ENCODE assay signal across 7 mouse cellular contexts in the genomic region with DNA sequence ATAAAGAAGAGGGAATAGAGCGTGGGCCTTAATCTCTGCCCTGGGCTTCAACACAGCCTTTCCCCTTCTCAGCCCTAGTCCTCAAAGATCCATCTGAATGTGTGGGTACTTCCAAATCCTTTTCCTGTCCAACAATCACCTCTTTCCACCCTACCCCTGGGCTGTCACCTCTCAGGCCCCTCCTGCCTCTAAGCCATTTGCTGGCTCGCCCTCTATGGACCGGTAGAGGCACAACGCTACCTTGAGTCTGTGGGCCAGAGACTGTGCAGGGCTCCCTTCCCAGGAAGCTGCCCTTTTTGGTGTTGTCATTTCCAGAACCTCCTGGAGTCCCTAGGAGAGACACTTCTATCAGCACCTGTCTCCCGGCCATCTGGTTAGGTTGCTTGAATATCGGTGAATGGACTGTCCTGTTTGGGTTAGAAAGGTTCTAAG. TPM values are rescaled to one million over a fixed set of nuclear protein-coding genes. Genes with fewer than 3 reads are reported as not detected.
DNase-seq lines count a peak whose midpoint lies in the region; ATAC-seq and TF ChIP-seq lines count a peak whose summit lies in the region.

No protein-coding gene starts in this region.

- peak overlapping the region; percentile 84 for H3K4me2 ChIP-seq in CH12.LX (ENCODE audit: insufficient read depth, low read depth, poor library complexity, severe bottlenecking)
- H3K4me2 ChIP-seq in embryonic facial prominence, embryonic 15.5 days (replicated peaks) = peak overlapping the region; percentile 76
- peak overlapping the region; percentile 85 for H3K4me2 ChIP-seq in intestine, embryonic 16.5 days (ENCODE audit: low read depth, low read length)
- H3K4me2 ChIP-seq in lung, embryonic 14.5 days = peak overlapping the region; percentile 76

- peak in 1 of 2 experiments; percentile 63; a peak in 2 of 4 replicates for TF ChIP-seq CTCF in CH12.LX (conservative IDR thresholded peaks at IDR 0.05 in 1 of 2, IDR thresholded peaks at IDR 0.05 in 1 of 2; ENCODE audit: low read depth in 2 of 2, low read length in 2 of 2)
- peak; percentile 47 for TF ChIP-seq CTCF in lung, embryonic 14.5 days (IDR thresholded peaks at IDR 0.05; ENCODE audit: low read depth)

- peaks cover 0 to 8% of the 10 kb centered on the region in 2 experiments; a peak in 2 of 4 replicates for H3K4me1 ChIP-seq in CH12.LX (ENCODE audit: control insufficient read depth in 1 of 2, insufficient read depth in 2 of 2)
- peaks cover 10% of the 10 kb centered on the region for H3K4me1 ChIP-seq in embryonic facial prominence, embryonic 15.5 days
- H3K4me1 ChIP-seq in intestine, embryonic 16.5 days (ENCODE audit: control insufficient read depth, insufficient read depth, low read length) = peaks cover 12% of the 10 kb centered on the region
- H3K4me1 ChIP-seq in lung, embryonic 14.5 days (ENCODE audit: insufficient read depth) = no peaks in the 10 kb centered on the region

- DNase-seq in CH12.LX (ENCODE audit: extremely low read depth) (peak; percentile 53), MN1 (ENCODE audit: low spot score) (peak; percentile 71)
- peak; percentile 50 for DNase-seq in lung, embryonic 14.5 days
- DNase-seq in retina, postnatal 1 day = peak; percentile 36
- no peak for DNase-seq in layer of hippocampus, postnatal 10 days (ENCODE audit: low spot score in 2 of 2)

- peak overlapping the region; percentile 60 to 79 (median 65) for H3K4me3 ChIP-seq in CH12.LX (replicated peaks in 1 of 3; ENCODE audit: low read depth in 2 of 3, low read length in 2 of 3, poor library complexity in 1 of 3)
- H3K4me3 ChIP-seq in embryonic facial prominence, embryonic 15.5 days (replicated peaks) = peak overlapping the region; percentile 84
- H3K4me3 ChIP-seq in intestine, embryonic 16.5 days (ENCODE audit: low read length) = peak overlapping the region; percentile 89
- H3K4me3 ChIP-seq in lung, embryonic 14.5 days (ENCODE audit: low read depth, low read length) = peak overlapping the region; percentile 82

- TF ChIP-seq EP300 in CH12.LX (IDR thresholded peaks at IDR 0.05; ENCODE audit: low read length) = no peak

- TF ChIP-seq POLR2A in CH12.LX (IDR thresholded peaks at IDR 0.05; ENCODE audit: low read depth, low read length) = no peak

- ATAC-seq in embryonic facial prominence, embryonic 15.5 days (ENCODE audit: insufficient number of reproducible peaks, low FRiP score, low TSS enrichment, low read depth) = no peak
- peak; percentile 36; the same call in 1 of the 2 replicates for ATAC-seq in intestine, embryonic 16.5 days
- ATAC-seq in lung, embryonic 14.5 days (ENCODE audit: insufficient read depth) = no peak

- WGBS in embryonic facial prominence, embryonic 15.5 days = 16% methylated on average over 6 of the region's 6 CpGs
- 16% methylated on average over 6 of the region's 6 CpGs for WGBS in intestine, embryonic 16.5 days
- 19% methylated on average over 6 of the region's 6 CpGs for WGBS in lung, embryonic 14.5 days

- peak overlapping the region; percentile 65 for H3K9ac ChIP-seq in CH12.LX (ENCODE audit: insufficient read depth, low read depth)
- peak overlapping the region; percentile 85; the same call in 1 of the 2 replicates for H3K9ac ChIP-seq in embryonic facial prominence, embryonic 15.5 days
- peak overlapping the region; percentile 91 for H3K9ac ChIP-seq in intestine, embryonic 16.5 days (ENCODE audit: low read depth, low read length)
- peak overlapping the region; percentile 73 for H3K9ac ChIP-seq in lung, embryonic 14.5 days

- in situ Hi-C loops in CH12.LX (cut with MboI; ENCODE audit: low pct_ligation_motif_present, low pct_unique_long_range_greater_than_20kb, low sequenced_read_pairs) = no loop called here

- peak; percentile 18 for TF ChIP-seq RAD21 in CH12.LX (IDR thresholded peaks at IDR 0.05; ENCODE audit: low read depth, low read length)

- dilution Hi-C loops in CH12.LX (cut with MboI; ENCODE audit: extremely low pct_ligation_motif_present, extremely low pct_unique_long_range_greater_than_20kb, low sequenced_read_pairs) = no loop called here

- H3K27me3 ChIP-seq in CH12.LX (replicated peaks) = peaks cover 30% of the 10 kb centered on the region
- no peaks in the 10 kb centered on the region for H3K27me3 ChIP-seq in embryonic facial prominence, embryonic 15.5 days
- no peaks in the 10 kb centered on the region for H3K27me3 ChIP-seq in intestine, embryonic 16.5 days (replicated peaks; ENCODE audit: control insufficient read depth, insufficient read depth, low read length)
- no peaks in the 10 kb centered on the region for H3K27me3 ChIP-seq in lung, embryonic 14.5 days (ENCODE audit: insufficient read depth, low read length)

- no peaks in the 10 kb centered on the region for H3K79me2 ChIP-seq in CH12.LX (replicated peaks; ENCODE audit: control insufficient read depth, extremely low read depth, insufficient read depth, poor library complexity, severe bottlenecking)

- peaks cover 4 to 21% of the 10 kb centered on the region in 2 experiments for H3K36me3 ChIP-seq in CH12.LX (replicated peaks in 1 of 2; ENCODE audit: control insufficient read depth in 1 of 2, insufficient read depth in 1 of 2, low read length in 1 of 2)
- peaks cover 35% of the 10 kb centered on the region for H3K36me3 ChIP-seq in embryonic facial prominence, embryonic 15.5 days
- peaks cover 11% of the 10 kb centered on the region for H3K36me3 ChIP-seq in intestine, embryonic 16.5 days (ENCODE audit: control insufficient read depth, insufficient read depth, low read length)
- H3K36me3 ChIP-seq in lung, embryonic 14.5 days (ENCODE audit: insufficient read depth) = peaks cover 37% of the 10 kb centered on the region

- H3K9me3 ChIP-seq in CH12.LX (replicated peaks; ENCODE audit: low read length) = no peaks in the 10 kb centered on the region
- H3K9me3 ChIP-seq in embryonic facial prominence, embryonic 15.5 days (replicated peaks) = no peaks in the 10 kb centered on the region
- no peaks in the 10 kb centered on the region for H3K9me3 ChIP-seq in intestine, embryonic 16.5 days (ENCODE audit: control insufficient read depth, low read length)
- H3K9me3 ChIP-seq in lung, embryonic 14.5 days (ENCODE audit: low read depth, low read length) = no peaks in the 10 kb centered on the region

- no peak overlapping the region for H3K27ac ChIP-seq in CH12.LX (ENCODE audit: insufficient read depth, low read depth)
- 0 out of 2 replicates have a peak overlapping the region, but pooled peaks have one; percentile 82 for H3K27ac ChIP-seq in embryonic facial prominence, embryonic 15.5 days (replicated peaks)
- H3K27ac ChIP-seq in intestine, embryonic 16.5 days (ENCODE audit: low read length) = peak overlapping the region; percentile 82
- no peak overlapping the region for H3K27ac ChIP-seq in lung, embryonic 14.5 days (ENCODE audit: low read depth)

TF ChIP-seq in CH12.LX, 34 proteins besides CTCF, POLR2A, EP300 and RAD21:
- TF ChIP-seq IRF4 (IDR thresholded peaks at IDR 0.05; ENCODE audit: low read depth, low read length) (peak; percentile 15; the same call in 1 of the 2 replicates), ZC3H11A (IDR thresholded peaks at IDR 0.05; ENCODE audit: low read depth, low read length) (no peak)

RNA-seq across cellular contexts. Expression of gene Slc27a4, which starts 1.0 kb away (rescaled TPM):
- 8.9 and 11.3 TPM in 2 replicates for total RNA-seq in CH12.LX (2012; rRNA removed)
- 3.6 and 4.8 TPM in 2 replicates for total RNA-seq in CH12.LX (2014; rRNA removed)
- 4.7 and 4.9 TPM in 2 replicates for polyA plus RNA-seq in CH12.LX (2012; ENCODE audit: insufficient read length, low read depth)
- polyA plus RNA-seq in embryonic facial prominence, embryonic 15.5 days (2015; fragmentation: Nextera tagmentation; extraction: Ambion mirVana) = 20.2 and 20.7 TPM in 2 replicates
- 43.0 and 57.6 TPM in 2 replicates for polyA plus RNA-seq in intestine, embryonic 16.5 days (2015; fragmentation: Nextera tagmentation; extraction: Ambion mirVana)
- 11.7 and 12.0 TPM in 2 replicates for polyA plus RNA-seq in lung, embryonic 14.5 days (2014; fragmentation: Nextera tagmentation; extraction: Ambion mirVana)
- total RNA-seq in layer of hippocampus, postnatal 10 days (2021) = 10 to 100 TPM; 88.9 to 94.0 TPM

RNA-seq across cellular contexts. Expression of gene Trub2, which starts 15.1 kb away (rescaled TPM):
- total RNA-seq in CH12.LX (2012; rRNA removed) (32.6 and 40.4 TPM in 2 replicates), CH12.LX (2014; rRNA removed) (39.0 and 41.5 TPM in 2 replicates)
- 41.4 and 58.4 TPM in 2 replicates for polyA plus RNA-seq in CH12.LX (2012; ENCODE audit: insufficient read length, low read depth)
- 35.1 and 38.8 TPM in 2 replicates for polyA plus RNA-seq in embryonic facial prominence, embryonic 15.5 days (2015; fragmentation: Nextera tagmentation; extraction: Ambion mirVana)
- polyA plus RNA-seq in intestine, embryonic 16.5 days (2015; fragmentation: Nextera tagmentation; extraction: Ambion mirVana) = 37.5 and 38.0 TPM in 2 replicates
- polyA plus RNA-seq in lung, embryonic 14.5 days (2014; fragmentation: Nextera tagmentation; extraction: Ambion mirVana) = 30.9 and 32.6 TPM in 2 replicates
- total RNA-seq in layer of hippocampus, postnatal 10 days (2021) = 10 to 100 TPM; 47.7 to 59.7 TPM

RNA-seq across cellular contexts. Expression of gene Coq4, which starts 16.1 kb away (rescaled TPM):
- total RNA-seq in CH12.LX (2012; rRNA removed) = 25.2 and 29.3 TPM in 2 replicates
- 21.5 and 40.9 TPM in 2 replicates for total RNA-seq in CH12.LX (2014; rRNA removed)
- polyA plus RNA-seq in CH12.LX (2012; ENCODE audit: insufficient read length, low read depth) = 19.1 and 21.3 TPM in 2 replicates
- 28.7 and 37.0 TPM in 2 replicates for polyA plus RNA-seq in embryonic facial prominence, embryonic 15.5 days (2015; fragmentation: Nextera tagmentation; extraction: Ambion mirVana)
- 60.0 and 64.5 TPM in 2 replicates for polyA plus RNA-seq in intestine, embryonic 16.5 days (2015; fragmentation: Nextera tagmentation; extraction: Ambion mirVana)
- polyA plus RNA-seq in lung, embryonic 14.5 days (2014; fragmentation: Nextera tagmentation; extraction: Ambion mirVana) = 34.1 and 37.5 TPM in 2 replicates
- 10 to 100 TPM; 32.4 to 35.9 TPM for total RNA-seq in layer of hippocampus, postnatal 10 days (2021)

RNA-seq across cellular contexts. Expression of gene Urm1, which starts 16.5 kb away (rescaled TPM):
- 31.9 and 33.8 TPM in 2 replicates for total RNA-seq in CH12.LX (2012; rRNA removed)
- 29.2 and 30.6 TPM in 2 replicates for total RNA-seq in CH12.LX (2014; rRNA removed)
- 25.6 and 37.1 TPM in 2 replicates for polyA plus RNA-seq in CH12.LX (2012; ENCODE audit: insufficient read length, low read depth)
- polyA plus RNA-seq in embryonic facial prominence, embryonic 15.5 days (2015; fragmentation: Nextera tagmentation; extraction: Ambion mirVana) = 22.9 and 24.1 TPM in 2 replicates
- 28.8 and 30.7 TPM in 2 replicates for polyA plus RNA-seq in intestine, embryonic 16.5 days (2015; fragmentation: Nextera tagmentation; extraction: Ambion mirVana)
- polyA plus RNA-seq in lung, embryonic 14.5 days (2014; fragmentation: Nextera tagmentation; extraction: Ambion mirVana) = 20.5 and 27.0 TPM in 2 replicates
- total RNA-seq in layer of hippocampus, postnatal 10 days (2021) = 10 to 100 TPM; 42.4 to 55.0 TPM

RNA-seq across cellular contexts. Expression of gene Gm13547, which starts 44.3 kb away (rescaled TPM):
- not detected in 2 replicates for total RNA-seq in CH12.LX (2012; rRNA removed)
- not detected in 2 replicates for total RNA-seq in CH12.LX (2014; rRNA removed)
- 0.60 TPM in 1 of 2 replicates, not detected in the other for polyA plus RNA-seq in CH12.LX (2012; ENCODE audit: insufficient read length, low read depth)
- polyA plus RNA-seq in embryonic facial prominence, embryonic 15.5 days (2015; fragmentation: Nextera tagmentation; extraction: Ambion mirVana) = not detected in 2 replicates
- polyA plus RNA-seq in intestine, embryonic 16.5 days (2015; fragmentation: Nextera tagmentation; extraction: Ambion mirVana) = 0.66 TPM in 1 of 2 replicates, not detected in the other
- polyA plus RNA-seq in lung, embryonic 14.5 days (2014; fragmentation: Nextera tagmentation; extraction: Ambion mirVana) = not detected in 2 replicates
- not detected for total RNA-seq in layer of hippocampus, postnatal 10 days (2021)

Comparison
In these comparisons a context has a peak if more than half of its experiments do, and no peak if none do; other contexts are left out.
1. DNase-seq: peak in CH12.LX (single experiment), MN1 (single experiment), lung, embryonic 14.5 days (single experiment) and retina, postnatal 1 day (single experiment); none in layer of hippocampus, postnatal 10 days (0 of 2).
2. H3K27ac ChIP-seq: peak in embryonic facial prominence, embryonic 15.5 days (single experiment) and intestine, embryonic 16.5 days (single experiment); none in CH12.LX (single experiment) and lung, embryonic 14.5 days (single experiment).
3. Peak in every context shown above with its lines, with median percentiles within 50 percentile points of each other: H3K4me2 ChIP-seq, H3K4me3 ChIP-seq and H3K9ac ChIP-seq.